Mouse (Mus musculus) kidney, adult 2 months (tissue): ENCODE results near the gene Atp2b2.

ENCODE experiments used
- CTCF ChIP-seq: fragments of 200-500 bp; conservative IDR thresholded peaks from 2 replicates; pipeline ENCODE4 v1.5.1; 2011; ENCODE audit warnings: low read depth, mild to moderate bottlenecking, control low read depth, low read length, moderate library complexity, mixed read lengths; ENCODE audit not compliant: insufficient read depth, insufficient read length
- POLR2A ChIP-seq: fragments of 200-500 bp; IDR thresholded peaks from one replicate; pipeline ENCODE4 v1.6.1; 2011; ENCODE audit warnings: low read depth, low read length, control low read depth

- no peak for TF ChIP-seq CTCF
- TF ChIP-seq POLR2A: no peak
Measured at GRCm38 (mm10) chr6:113806241-113806640, 236.2 kb downstream of the Atp2b2 start.
